Mouse (Mus musculus) heart, adult 2 months (tissue): ENCODE measurements at regions not wholly inside any gene's neighbourhood (a gene's known extent, or its start where the extent isn't known, plus 50 kb on each side); places are given as distances from the start of the nearest gene placed in this dataset.

Experiments
- CTCF ChIP-seq: fragments of 200-600 bp; IDR thresholded peaks from 2 replicates; pipeline ENCODE4 v1.8.1; 2022; ENCODE audit warnings: antibody characterized with exemption, mild to moderate bottlenecking, moderate library complexity
- POLR2A ChIP-seq: fragments of 200-500 bp; IDR thresholded peaks from 2 replicates; pipeline ENCODE4 v1.6.1; 2011; ENCODE audit warnings: mild to moderate bottlenecking, low read depth, low read length, control low read depth; ENCODE audit not compliant: insufficient read depth

GRCm38 (mm10) chr11:6962786-6963575 lies 100.3 kb upstream of the Adcy1 start:
- TF ChIP-seq CTCF = no peak
- TF ChIP-seq POLR2A = no peak
